Mouse (Mus musculus): ENCODE results near the gene Mrps25.

DNA sequence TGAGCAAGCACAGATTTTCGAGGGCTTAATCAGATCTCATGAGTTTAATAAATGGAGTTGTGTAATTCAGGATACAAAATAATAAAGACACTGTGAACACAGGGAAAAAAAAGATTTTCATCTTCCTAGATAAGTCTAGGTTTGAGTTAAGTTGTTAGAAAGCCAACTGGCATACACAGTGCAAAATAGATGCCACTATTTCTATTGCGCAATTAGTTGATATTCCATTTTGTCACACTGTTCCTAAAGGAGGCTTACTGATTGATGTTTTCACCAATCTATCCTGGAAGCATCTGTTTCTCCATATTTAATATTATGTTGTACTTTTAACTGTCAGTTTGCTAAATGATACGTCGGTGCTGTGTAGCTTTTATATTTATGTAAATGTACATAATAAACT, 38.0 kb downstream of the Mrps25 start:
- TF ChIP-seq CTCF (IDR thresholded peaks at IDR 0.05; ENCODE audit: low read depth, low read length) (no peak), POLR2A (IDR thresholded peaks at IDR 0.05; ENCODE audit: borderline replicate concordance, low read depth, low read length) (no peak)

Data from bone marrow macrophage, adult 2 months (primary cell).